Mouse (Mus musculus) kidney, adult 9 months (tissue): ENCODE results near the gene Trim71.

ENCODE experiments used
- DNase-seq: peaks from one replicate; pipeline ENCODE4 v3.0.0; 2022

Trim71 gene

DNA sequence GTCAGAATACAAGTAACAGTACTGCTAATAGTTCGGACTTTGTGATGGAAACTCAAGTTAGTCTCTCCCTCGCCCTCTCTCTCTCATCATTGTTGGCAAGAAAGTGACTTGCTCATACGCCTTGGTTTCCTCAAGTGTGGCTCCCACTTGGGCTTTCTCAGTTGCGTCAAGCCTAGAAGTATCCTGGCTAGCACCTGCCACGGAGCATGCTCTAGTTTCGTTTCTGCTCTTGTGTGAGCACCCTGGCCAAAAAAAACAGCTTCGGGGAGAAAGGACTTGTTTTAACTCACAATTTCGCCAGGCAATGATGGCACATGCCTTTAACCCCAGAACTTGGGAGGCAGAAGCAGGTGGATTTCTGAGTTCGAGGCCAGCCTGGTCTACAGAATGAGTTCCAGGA is 87.2 kb downstream of the Trim71 start:
- DNase-seq: no peak

DNA sequence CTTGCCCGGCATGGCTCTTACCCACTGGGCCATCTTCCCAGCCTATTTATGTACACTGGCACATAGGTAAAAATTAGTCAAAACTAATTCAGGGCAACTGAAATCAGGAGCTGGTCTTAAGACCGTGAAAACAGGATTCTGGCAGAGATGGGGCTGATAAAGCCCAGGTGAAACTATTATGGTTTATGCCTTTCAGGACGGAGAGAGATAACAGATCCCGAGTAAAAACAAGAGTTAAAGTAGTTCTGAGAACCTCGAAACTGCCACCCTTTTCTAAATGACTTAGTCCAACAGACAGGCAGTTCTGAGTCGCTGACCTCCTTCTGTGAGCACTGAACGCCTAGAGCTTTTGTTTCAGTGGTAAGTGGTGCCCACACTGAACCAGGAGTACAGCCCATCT is 92.3 kb downstream of the Trim71 start:
- DNase-seq: no peak

DNA sequence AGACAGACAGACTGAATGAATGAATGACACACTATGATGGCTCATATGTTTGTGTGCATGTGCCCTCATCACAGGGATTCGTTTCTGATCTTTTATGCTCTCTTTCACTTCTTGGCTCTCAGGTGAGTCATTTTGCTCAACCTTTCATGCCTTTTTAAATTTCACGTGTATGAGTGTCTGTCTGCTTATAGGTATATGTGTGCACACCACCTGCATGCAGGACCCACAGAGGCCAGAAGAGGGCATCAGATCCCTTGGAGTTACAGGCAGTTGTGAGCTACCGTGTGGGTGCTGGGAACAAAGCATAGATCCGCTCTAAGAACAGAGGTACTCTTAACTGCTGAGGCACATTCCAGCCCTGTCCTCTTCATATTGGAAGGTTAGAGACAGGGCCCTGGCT is 95.5 kb downstream of the Trim71 start:
- no peak for DNase-seq

DNA sequence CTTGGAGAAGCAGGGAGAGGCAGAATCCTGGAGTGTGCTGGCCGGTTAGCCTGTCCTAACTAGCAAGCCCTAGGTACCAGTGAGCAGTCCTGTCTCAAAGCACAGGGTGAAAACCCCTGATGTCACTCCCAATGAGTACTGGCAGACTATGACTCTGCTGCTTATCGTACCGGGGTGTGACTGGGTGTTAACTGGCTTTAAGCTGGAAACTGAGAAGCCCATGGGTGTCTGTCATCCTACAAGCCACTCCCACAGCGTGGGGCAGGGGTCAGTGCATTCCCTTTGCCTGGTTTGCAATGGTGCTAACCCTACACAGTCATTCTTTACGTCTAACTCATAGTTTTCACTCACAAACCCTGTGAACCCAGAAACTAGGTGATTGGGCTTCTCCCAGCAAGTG is 96.0 kb downstream of the Trim71 start:
- no peak for DNase-seq

DNA sequence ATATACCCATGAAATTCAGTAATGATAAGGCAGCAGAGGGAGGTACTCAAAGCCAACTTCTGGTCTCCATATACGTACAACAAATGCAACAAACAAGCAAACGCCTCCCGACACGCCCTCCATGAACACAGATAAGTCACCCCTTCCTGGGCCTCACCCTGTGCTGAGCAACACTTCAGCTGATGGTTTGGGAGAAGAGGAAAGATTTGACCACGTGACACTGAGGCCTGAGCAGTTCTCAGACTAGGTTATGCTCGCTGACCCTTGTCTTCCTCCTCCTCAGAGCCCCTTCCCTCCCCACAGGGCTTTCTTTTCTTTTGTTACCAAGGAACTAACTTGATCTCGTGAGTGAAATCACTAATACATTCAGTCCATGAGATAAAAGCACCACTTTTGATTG is 97.3 kb downstream of the Trim71 start:
- no peak for DNase-seq

DNA sequence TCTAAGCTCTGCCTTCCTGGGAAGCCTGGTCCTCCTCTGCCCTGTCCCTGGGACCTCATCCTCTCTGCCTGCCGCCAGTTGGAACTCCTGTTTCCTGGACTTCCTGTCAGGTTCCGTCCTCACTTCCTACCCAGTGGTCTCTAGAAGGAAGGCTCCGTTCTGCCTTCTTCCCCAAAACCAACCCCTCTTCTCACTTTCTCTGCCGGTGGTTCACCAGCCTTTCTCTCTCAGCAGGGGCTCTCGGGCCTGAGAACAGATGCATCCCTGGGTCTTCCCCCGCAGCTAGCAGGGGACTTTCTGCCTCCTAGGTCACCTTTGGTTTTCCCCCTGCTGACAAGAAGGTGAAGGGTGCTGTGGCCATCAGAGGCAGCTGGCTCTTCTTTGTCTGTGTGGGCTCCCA is 98.7 kb downstream of the Trim71 start:
- DNase-seq: no peak

DNA sequence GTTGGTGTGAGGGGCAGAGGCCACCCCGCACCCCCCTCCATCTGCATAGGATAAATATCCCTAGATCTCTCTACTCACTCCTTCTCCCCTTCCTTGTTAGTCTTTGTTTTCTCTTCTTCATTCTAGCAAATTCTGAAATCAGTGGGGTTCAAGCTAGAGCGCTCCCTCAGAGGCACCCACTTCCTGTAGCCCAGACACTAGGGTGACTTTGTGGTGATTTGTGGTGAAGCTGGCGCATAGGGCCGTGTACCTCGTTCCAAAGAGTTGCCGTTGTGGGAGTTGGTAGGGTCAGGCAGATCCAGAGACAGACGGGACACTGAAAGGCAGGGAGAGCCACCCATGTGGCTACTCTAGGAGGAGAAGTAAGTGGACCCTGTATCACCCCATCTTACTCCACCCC is 101.6 kb downstream of the Trim71 start:
- no peak for DNase-seq

DNA sequence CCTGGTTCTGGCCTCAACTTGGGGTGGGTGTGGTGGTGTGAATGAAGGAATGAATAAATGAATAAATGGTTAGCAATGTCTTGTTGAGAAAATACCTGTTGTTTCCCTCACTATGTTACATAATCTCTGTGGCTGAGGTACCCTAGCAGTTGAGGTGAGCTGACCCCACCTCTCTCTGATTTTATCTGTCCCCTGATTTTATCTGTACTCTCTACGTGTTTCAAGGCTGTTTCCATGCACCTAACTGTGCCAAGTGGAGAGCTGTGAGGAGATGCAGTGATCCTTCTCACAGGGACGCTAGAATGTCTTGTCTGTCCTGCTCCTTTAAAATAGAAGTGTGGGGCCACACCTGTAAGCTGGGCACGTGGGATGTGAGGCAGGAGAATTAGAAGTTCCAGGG is 105.7 kb downstream of the Trim71 start:
- DNase-seq: no peak
